Mouse (Mus musculus) CH12F3 (cell line): Measurements from ENCODE around the gene Tubb3.
"Not testable (repeated sequence)": the region's sequence is repeated elsewhere in the genome, so short reads cannot be mapped to it uniquely, and the experiment has no call there.

Experiments used
- in situ Hi-C: fragments of 300-500 bp; cut with MboI; formaldehyde crosslinking; loops from 2 replicates; pipeline ENCODE4 v1.14.3; 2020; ENCODE audit warnings: low sequenced_read_pairs

Gene Tubb3

GRCm38 (mm10) chr8:123430936-123431335 is 19.7 kb downstream of the Tubb3 start:
- in situ Hi-C loops: not testable (repeated sequence)

- in situ Hi-C loops: no loop called here
Measured at GRCm38 (mm10) chr8:123431616-123432365, 20.6 kb downstream of the Tubb3 start.

GRCm38 (mm10) chr8:123432381-123432780 is 21.2 kb downstream of the Tubb3 start:
- in situ Hi-C loops: no loop called here

- in situ Hi-C loops: not testable (repeated sequence)
Measured at GRCm38 (mm10) chr8:123433241-123433974, 22.2 kb downstream of the Tubb3 start.

- in situ Hi-C loops: no loop called here
Measured at GRCm38 (mm10) chr8:123441788-123442187, 30.6 kb downstream of the Tubb3 start.

GRCm38 (mm10) chr8:123442351-123442750 is 31.1 kb downstream of the Tubb3 start:
- in situ Hi-C loops: no loop called here

- in situ Hi-C loops: no loop called here
Measured at GRCm38 (mm10) chr8:123442871-123443575, 31.8 kb downstream of the Tubb3 start.

GRCm38 (mm10) chr8:123443576-123443921 is 32.3 kb downstream of the Tubb3 start:
- in situ Hi-C loops: no loop called here

GRCm38 (mm10) chr8:123444131-123444530 is 32.9 kb downstream of the Tubb3 start:
- in situ Hi-C loops: no loop called here

GRCm38 (mm10) chr8:123445981-123446380 is 34.8 kb downstream of the Tubb3 start:
- in situ Hi-C loops: no loop called here

GRCm38 (mm10) chr8:123446799-123447198 is 35.6 kb downstream of the Tubb3 start:
- in situ Hi-C loops: no loop called here

GRCm38 (mm10) chr8:123450783-123451182 is 39.6 kb downstream of the Tubb3 start:
- in situ Hi-C loops: no loop called here

- in situ Hi-C loops: not testable (repeated sequence)
Measured at GRCm38 (mm10) chr8:123451747-123452146, 40.5 kb downstream of the Tubb3 start.

GRCm38 (mm10) chr8:123452149-123452548 is 40.9 kb downstream of the Tubb3 start:
- in situ Hi-C loops: no loop called here

GRCm38 (mm10) chr8:123453291-123453690 is 42.1 kb downstream of the Tubb3 start:
- in situ Hi-C loops: no loop called here

- in situ Hi-C loops: no loop called here
Measured at GRCm38 (mm10) chr8:123453951-123454350, 42.7 kb downstream of the Tubb3 start.

GRCm38 (mm10) chr8:123454559-123454958 is 43.3 kb downstream of the Tubb3 start:
- in situ Hi-C loops: no loop called here

GRCm38 (mm10) chr8:123463651-123464050 is 52.4 kb downstream of the Tubb3 start:
- in situ Hi-C loops: no loop called here

- in situ Hi-C loops: no loop called here
Measured at GRCm38 (mm10) chr8:123467476-123467875, 56.3 kb downstream of the Tubb3 start.
